Mouse (Mus musculus): ENCODE results near the gene Mkln1. TPM values are rescaled to one million over a fixed set of nuclear protein-coding genes. Genes with fewer than 3 reads are reported as not detected.

Mkln1 gene
- polyA plus RNA-seq (2012; rRNA removed), result 59.5 and 64.3 TPM in 2 replicates

GRCm38 (mm10) chr6:31398431-31399205 is at the start of gene Mkln1:
Mkln1 (plus strand) TSS chr6:31398735.

GRCm38 (mm10) chr6:31563235-31564181 is 165.0 kb downstream of the Mkln1 start, which contains the start of gene Podxl:
Podxl (minus strand) TSS chr6:31563981.

Other genes with a start within 250 kb of the Mkln1 start
- gene Podxl, start 165.2 kb downstream of the Mkln1 start, polyA plus RNA-seq (2012; rRNA removed), result 18.0 and 18.6 TPM in 2 replicates

Measured in central nervous system, embryonic 14 days (tissue).